Mouse (Mus musculus) G1E (cell line): ENCODE data around the gene Gm10188. TPM values are rescaled to one million over a fixed set of nuclear protein-coding genes. Genes with fewer than 3 reads are reported as not detected.

Experiments
- ATAC-seq: 2 replicates; pipeline ENCODE4 v1.8.0; 2016; ENCODE audit warnings: mild to moderate bottlenecking; ENCODE audit not compliant: insufficient number of reproducible peaks, poor library complexity, low FRiP score, severe bottlenecking; ENCODE audit errors: extremely low read depth
- DNase-seq: peaks from one replicate; pipeline ENCODE4 v3.0.0; 2012; ENCODE audit warnings: low spot score
- H3K27me3 ChIP-seq: 2 replicates; pipeline ENCODE4 v1.6.1; 2012; ENCODE audit warnings: mild to moderate bottlenecking, low read length, inconsistent platforms; ENCODE audit not compliant: insufficient read depth
- H3K36me3 ChIP-seq: replicated peaks from 2 replicates; pipeline ENCODE3; 2012; ENCODE audit warnings: mild to moderate bottlenecking, inconsistent platforms
- H3K4me1 ChIP-seq: 2 replicates; pipeline ENCODE4 v1.6.1; 2012; ENCODE audit warnings: low read depth, low read length, inconsistent platforms, mixed read lengths; ENCODE audit not compliant: insufficient read depth
- H3K4me3 ChIP-seq: 2 replicates; pipeline ENCODE4 v1.5.1; 2012; ENCODE audit warnings: low read depth, mild to moderate bottlenecking, inconsistent platforms, low read length, moderate library complexity, mixed read lengths
- H3K9me3 ChIP-seq: replicated peaks from 2 replicates; pipeline ENCODE4 v1.6.1; 2012; ENCODE audit warnings: inconsistent platforms
- CTCF ChIP-seq: IDR thresholded peaks from 2 replicates; pipeline ENCODE4 v1.5.1; 2012; ENCODE audit warnings: low read depth, low read length, inconsistent platforms, mixed read lengths
- GATA1 ChIP-seq: IDR thresholded peaks from 2 replicates; pipeline ENCODE4 v1.6.1; 2012; ENCODE audit warnings: borderline replicate concordance, low read length, inconsistent platforms, mixed read lengths
- GATA2 ChIP-seq: IDR thresholded peaks from 2 replicates; pipeline ENCODE4 v1.6.1; 2012; ENCODE audit warnings: low read depth, low read length, inconsistent platforms, borderline replicate concordance
- POLR2AphosphoS5 ChIP-seq: IDR thresholded peaks from 2 replicates; pipeline ENCODE4 v1.6.1; 2012; ENCODE audit warnings: low read depth, low read length, inconsistent platforms; ENCODE audit not compliant: insufficient replicate concordance
- TAL1 ChIP-seq: conservative IDR thresholded peaks from 2 replicates; pipeline ENCODE4 v1.6.1; 2012; ENCODE audit warnings: low read depth, low read length, inconsistent platforms, mixed read lengths
- polyA plus RNA-seq: library from polyadenylated mRNA; stranded (reverse); fragments of >175 nt; gene quantifications from 2 replicates; pipeline ENCODE4 v1.2.3, GENCODE M21; 2012
- total RNA-seq, 2 experiments: library from RNA; stranded (forward) in 1 of 2; stranded (reverse) in 1 of 2; fragments of 200-1000 nt in 1 of 2; fragments of >200 nt in 1 of 2; fragmentation: Nextera tagmentation in 1 of 2; gene quantifications; 2 replicates each; pipeline ENCODE4 v1.2.3; 2014 to 2017

The Gm10188 gene
- total and polyA plus RNA-seq, 3 experiments: not detected

DNA sequence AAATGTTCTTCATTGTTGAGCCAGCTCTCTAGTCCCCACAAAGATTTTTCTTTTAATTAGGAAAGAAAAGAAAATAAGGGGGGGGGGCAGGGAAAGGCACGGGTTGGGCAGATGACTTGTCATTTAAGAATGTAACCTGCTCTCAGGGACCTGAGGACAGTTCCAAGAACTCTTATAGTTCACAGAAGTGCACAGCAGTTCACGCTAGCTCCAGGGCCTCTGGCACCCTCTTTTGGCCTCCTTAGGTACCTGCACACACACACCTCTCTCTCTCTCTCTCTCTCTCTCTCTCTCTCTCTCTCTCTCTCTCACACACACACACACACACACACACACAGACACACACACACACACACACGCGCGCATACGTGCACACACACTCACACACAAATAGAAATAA is 24.9 kb upstream of the Gm10188 start:
- peaks cover 22% of the 10 kb centered on the region for H3K27me3 ChIP-seq
- ATAC-seq (no peak), DNase-seq (no peak)
- no peaks in the 10 kb centered on the region for H3K36me3 ChIP-seq
- no peaks in the 10 kb centered on the region for H3K9me3 ChIP-seq
- no peak overlapping the region for H3K4me3 ChIP-seq
- H3K4me1 ChIP-seq: no peaks in the 10 kb centered on the region
- TF ChIP-seq TAL1 (no peak), CTCF (no peak), GATA2 (no peak), POLR2AphosphoS5 (no peak), GATA1 (no peak)

DNA sequence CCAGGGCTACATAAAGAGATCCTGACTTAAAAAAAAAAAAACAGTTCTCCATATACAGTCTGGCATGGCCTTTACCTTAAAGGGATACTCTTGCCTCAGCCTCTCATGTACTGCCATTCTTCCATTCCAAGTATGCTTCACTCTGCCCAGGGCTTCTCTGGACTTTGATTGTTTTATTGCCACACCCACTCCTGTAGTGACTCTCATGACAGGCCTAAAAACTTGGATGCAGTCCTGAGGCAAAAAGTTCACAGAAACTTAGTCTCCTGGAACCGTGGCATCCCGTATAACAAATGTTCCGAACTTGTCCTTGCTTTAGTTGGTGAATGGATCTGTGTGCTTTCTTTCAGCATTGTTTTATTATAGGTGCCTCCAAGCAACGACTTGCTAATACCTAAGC is 17.1 kb upstream of the Gm10188 start:
- TF ChIP-seq CTCF: no peak
- TF ChIP-seq TAL1: no peak
- TF ChIP-seq GATA1: no peak
- H3K4me1 ChIP-seq: peaks cover 5% of the 10 kb centered on the region; the same call in 1 of the 2 replicates
- no peaks in the 10 kb centered on the region for H3K36me3 ChIP-seq
- H3K9me3 ChIP-seq: no peaks in the 10 kb centered on the region
- no peak for ATAC-seq
- no peak overlapping the region for H3K4me3 ChIP-seq
- peaks cover 9% of the 10 kb centered on the region for H3K27me3 ChIP-seq
- DNase-seq: no peak

- peaks cover 5% of the 10 kb centered on the region; the same call in 1 of the 2 replicates for H3K4me1 ChIP-seq
- no peaks in the 10 kb centered on the region for H3K9me3 ChIP-seq
- TF ChIP-seq GATA2 (no peak), GATA1 (no peak), CTCF (no peak), POLR2AphosphoS5 (no peak), TAL1 (no peak)
- peaks cover 9% of the 10 kb centered on the region for H3K27me3 ChIP-seq
- DNase-seq (no peak), ATAC-seq (peak; percentile 57)
- H3K36me3 ChIP-seq: no peaks in the 10 kb centered on the region
- H3K4me3 ChIP-seq: no peak overlapping the region
These were observed 16.6 kb upstream of the Gm10188 start for GRCm38 (mm10) chr1:132246137-132246536.

DNA sequence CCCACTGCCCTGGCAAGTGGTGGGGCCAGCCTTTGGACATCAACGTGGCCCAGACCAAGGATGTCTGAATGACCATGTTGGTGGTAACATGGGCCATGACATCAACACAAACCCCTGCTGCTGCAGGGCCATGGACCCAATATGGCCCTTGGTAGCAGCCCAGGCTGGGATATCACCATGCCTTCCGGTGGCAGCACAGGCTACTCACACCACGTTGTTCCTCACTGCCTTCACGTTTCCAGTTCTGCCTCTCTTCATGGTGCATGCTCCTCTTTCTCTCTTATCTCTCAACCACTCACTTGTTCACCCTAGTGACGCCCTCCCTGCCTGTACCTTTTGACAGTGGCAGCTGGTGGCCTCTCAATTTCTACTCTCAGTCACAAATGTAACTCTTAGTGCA is 15.4 kb upstream of the Gm10188 start:
- peaks cover 5% of the 10 kb centered on the region; the same call in 1 of the 2 replicates for H3K4me1 ChIP-seq
- TF ChIP-seq CTCF (no peak), GATA1 (no peak), POLR2AphosphoS5 (0 out of 2 replicates have a peak, but pooled peaks have one; percentile 52), GATA2 (no peak), TAL1 (no peak)
- H3K27me3 ChIP-seq: peaks cover 9% of the 10 kb centered on the region
- ATAC-seq: no peak
- no peaks in the 10 kb centered on the region for H3K36me3 ChIP-seq
- no peaks in the 10 kb centered on the region for H3K9me3 ChIP-seq
- H3K4me3 ChIP-seq: no peak overlapping the region
- no peak for DNase-seq

DNA sequence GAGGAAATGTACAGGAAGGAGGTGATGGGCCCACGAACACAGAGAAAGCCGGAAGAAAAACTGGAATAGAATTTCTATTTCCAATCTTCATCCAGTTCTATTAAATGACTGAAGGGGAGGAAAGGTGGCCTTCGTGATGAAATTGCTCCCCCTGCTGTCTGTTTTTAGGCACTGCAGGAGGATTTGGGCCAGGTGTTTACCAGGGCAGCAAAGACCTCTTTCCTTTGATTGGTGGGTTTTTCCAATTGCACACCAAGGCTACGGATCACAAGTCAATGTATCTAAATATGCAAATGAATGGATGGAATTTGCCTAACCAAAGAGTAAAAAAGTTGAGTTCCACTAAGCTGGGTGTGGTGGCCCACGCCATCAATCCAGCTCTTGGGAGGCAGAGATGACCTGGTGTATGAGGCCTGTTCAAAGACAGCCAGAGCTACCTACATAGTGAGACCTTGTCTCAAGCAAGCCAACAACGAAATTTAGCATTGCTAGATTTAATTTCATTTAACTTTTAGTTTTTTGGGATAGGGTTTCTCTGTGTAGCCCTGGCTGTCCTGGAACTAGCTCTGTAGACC is 8.1 kb upstream of the Gm10188 start:
- Histone ChIP-seq H3K4me1 (no peaks in the 10 kb centered on the region), H3K27me3 (peaks cover 16% of the 10 kb centered on the region), H3K4me3 (no peak overlapping the region), H3K36me3 (no peaks in the 10 kb centered on the region), H3K9me3 (no peaks in the 10 kb centered on the region)
- TF ChIP-seq CTCF: peak; percentile 95
- no peak for TF ChIP-seq POLR2AphosphoS5
- DNase-seq (peak; percentile 37), ATAC-seq (no peak)

DNA sequence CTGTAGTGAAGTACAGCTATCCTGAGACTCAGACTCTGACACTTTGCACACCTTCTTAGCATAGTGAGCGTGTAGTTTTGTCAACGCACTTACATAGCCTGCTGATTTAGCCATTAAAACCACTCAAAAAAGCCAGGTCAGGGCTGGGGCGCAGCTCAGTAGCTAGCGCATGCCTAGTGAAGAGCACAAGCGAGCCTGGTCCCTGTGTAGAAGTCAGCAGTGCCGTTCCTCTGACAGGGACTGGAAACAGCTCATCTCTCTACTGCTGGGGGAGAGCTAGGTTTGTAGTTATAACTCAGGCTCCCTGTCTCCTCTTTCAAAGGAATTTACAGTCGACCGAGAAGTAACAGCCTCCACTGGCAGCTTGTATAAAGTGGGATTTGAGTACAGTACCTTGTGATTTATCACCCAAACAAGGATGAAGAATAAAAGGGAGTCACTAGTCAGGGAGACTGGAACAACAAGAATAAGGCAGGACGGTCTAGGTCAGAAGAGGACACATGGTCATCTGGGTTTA is 5.2 kb upstream of the Gm10188 start:
- H3K9me3 ChIP-seq: no peaks in the 10 kb centered on the region
- no peaks in the 10 kb centered on the region for H3K4me1 ChIP-seq
- H3K27me3 ChIP-seq: peaks cover 32% of the 10 kb centered on the region
- DNase-seq (no peak), ATAC-seq (no peak)
- H3K4me3 ChIP-seq: no peak overlapping the region
- H3K36me3 ChIP-seq: no peaks in the 10 kb centered on the region
- TF ChIP-seq GATA1 (no peak), TAL1 (no peak), GATA2 (no peak), POLR2AphosphoS5 (no peak), CTCF (no peak)

GRCm38 (mm10) chr1:132233566-132233965 is 4.0 kb upstream of the Gm10188 start:
- no peaks in the 10 kb centered on the region for H3K4me1 ChIP-seq
- H3K4me3 ChIP-seq: no peak overlapping the region
- TF ChIP-seq CTCF: no peak
- H3K27me3 ChIP-seq: peaks cover 36% of the 10 kb centered on the region
- no peaks in the 10 kb centered on the region for H3K36me3 ChIP-seq
- DNase-seq (no peak), ATAC-seq (no peak)
- H3K9me3 ChIP-seq: no peaks in the 10 kb centered on the region
